Mouse (Mus musculus) bone marrow, adult 2 months (tissue): ENCODE data around the gene Tbc1d17.

Source experiments
- CTCF ChIP-seq: fragments of 200-500 bp; IDR thresholded peaks from 2 replicates; pipeline ENCODE4 v1.5.1; 2011; ENCODE audit warnings: low read length, control low read depth; ENCODE audit not compliant: control insufficient read depth, insufficient read depth
- POLR2A ChIP-seq: fragments of 200-500 bp; IDR thresholded peaks from 2 replicates; pipeline ENCODE4 v1.6.1; 2011; ENCODE audit warnings: low read depth, mild to moderate bottlenecking, control low read depth, low read length, borderline replicate concordance; ENCODE audit not compliant: control insufficient read depth

DNA sequence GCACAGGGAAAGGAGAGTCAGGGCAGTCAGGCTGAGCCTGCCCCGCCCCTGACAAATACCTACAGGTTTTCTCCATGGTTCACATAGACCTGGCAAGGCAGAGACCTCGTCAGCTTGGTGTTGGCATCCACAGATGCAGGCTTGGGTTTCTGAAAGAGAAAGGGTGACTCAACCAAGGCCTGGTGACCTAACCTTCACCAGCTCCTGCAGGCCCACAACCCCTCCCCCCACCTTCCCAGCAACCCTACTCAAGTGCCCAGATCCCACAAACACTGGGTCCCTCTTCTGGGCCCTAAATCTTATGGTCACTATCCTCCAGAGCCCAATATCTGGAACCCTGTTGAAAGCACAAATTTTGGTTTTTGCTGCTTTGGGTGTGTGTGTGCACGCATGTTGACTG is 34.2 kb upstream of the Tbc1d17 start:
- no peak for TF ChIP-seq CTCF
- no peak for TF ChIP-seq POLR2A
